Mouse (Mus musculus) CD4-positive helper T cell, adult 2 months (primary cell): ENCODE results near the gene Creb3l2.
"Not testable (repeated sequence)": the region's sequence is repeated elsewhere in the genome, so short reads cannot be mapped to it uniquely, and the experiment has no call there.

Experiments used
- DNase-seq: peaks from one replicate; pipeline ENCODE4 v3.0.0-alpha.2; 2012; ENCODE audit warnings: low read depth, missing footprints, low spot score

The Creb3l2 gene

DNA sequence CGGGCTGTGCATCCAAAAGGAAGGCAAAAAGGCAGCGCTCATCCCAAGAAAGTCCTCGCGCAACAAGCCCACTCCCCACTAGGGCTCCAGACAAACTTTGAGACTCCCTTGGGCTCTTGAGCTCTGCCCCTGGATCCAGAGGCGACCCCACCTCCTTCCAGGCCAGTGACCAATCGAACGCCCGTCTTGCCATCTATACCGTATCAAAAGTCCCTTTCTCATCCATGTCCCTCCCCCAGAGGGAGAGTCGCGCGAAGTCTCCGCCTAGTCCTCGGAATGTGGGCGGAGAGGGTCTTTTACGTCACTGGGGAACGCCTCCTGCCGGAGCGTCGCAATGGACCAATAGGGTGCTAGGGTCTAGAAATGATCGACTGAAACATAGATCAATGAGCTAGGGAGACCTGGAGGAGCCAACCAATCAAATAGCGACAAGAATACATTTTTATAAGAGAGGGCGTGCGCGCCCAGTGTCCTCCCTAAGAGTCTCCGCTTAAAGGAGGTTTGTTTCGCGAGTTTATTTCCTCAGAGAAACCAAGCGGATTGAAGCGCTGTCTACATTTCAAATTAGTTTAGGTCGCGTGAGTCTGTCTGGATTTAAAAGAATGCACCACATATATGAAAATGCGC is at the start of gene Creb3l2:
Creb3l2 (minus strand) TSS at position 106 of the 627 bp plus-strand sequence.
- peak; percentile 99 for DNase-seq

DNA sequence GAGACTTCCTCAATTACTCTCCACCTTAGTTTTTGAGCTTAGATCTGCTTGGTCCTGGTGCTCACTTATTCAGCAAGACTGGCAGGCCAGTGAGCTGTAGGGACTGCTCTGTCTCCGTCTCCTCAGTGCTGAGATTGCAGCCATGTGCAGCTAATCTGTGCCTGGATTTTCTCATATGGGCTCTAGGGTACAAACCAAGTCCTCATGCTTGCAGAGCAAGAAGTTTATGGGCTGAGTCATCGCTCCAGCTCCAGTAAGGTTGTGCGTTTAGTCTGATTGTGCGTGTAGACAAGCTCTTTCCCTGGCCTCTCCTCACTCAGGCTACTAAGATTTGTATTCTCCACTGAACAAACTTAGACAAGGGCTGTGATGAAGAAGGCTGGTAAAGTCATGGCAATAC is 44.6 kb upstream of the Creb3l2 start:
- no peak for DNase-seq

DNA sequence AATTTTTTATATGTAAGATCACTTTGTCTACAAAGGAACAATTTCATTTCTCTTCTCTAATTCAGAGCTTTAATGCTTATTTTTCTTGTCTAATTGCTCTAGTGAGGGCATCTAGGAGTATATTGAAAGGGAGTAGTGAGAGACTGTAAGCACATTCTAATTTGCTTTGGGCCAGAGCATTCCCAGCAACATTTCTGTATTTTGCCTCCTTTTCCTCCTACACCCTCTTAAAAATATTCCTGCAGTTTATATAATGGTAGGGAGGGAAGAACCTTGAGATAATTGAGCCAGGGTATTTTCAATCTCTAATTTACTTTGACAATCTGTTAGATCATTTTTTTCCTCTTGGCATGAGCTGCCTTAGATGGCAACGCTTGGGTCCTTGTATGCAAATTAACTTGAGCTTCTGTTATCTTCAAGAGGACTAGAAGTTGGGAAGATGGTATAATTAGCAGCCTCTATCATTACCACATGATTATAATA is 42.7 kb upstream of the Creb3l2 start:
- no peak for DNase-seq

DNA sequence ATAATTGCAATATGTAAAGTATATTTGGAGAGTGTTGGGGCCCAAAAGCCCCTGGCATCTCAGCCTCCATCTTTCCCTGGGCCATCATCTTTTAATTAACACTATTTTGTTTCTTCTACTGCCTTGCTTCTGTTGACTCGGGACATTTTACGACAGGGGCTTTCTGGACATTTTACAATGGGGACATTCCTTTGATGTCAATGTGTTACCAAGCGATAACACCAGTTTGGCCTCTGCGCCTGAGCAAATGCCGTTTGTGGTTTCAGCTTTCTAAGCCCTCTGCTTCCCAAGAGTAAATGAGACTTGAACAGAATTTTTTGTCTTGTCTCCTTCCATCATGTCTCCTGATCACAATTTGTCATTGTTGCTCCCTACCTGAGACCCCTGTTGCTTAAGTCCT is 41.3 kb upstream of the Creb3l2 start:
- DNase-seq, result no peak

DNA sequence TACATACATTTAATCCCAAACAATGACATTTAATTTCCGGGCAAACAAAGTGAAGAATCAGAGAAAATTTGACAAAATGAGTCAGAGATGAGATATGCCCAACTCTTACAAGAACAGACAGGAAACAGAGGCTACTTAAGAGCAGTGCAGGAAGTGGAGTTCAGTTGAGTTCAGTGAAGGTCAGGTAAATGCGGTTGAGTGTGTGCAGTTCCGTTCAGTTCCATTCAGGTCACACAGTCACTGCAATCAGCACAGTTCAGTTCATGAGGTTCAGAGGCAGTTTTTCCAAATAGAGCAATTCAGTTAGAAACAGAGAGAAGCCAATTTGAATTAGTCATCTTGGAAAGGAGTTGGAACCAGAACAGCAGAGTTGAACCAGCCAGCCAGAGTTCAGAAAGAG is 39.2 kb upstream of the Creb3l2 start:
- peak; percentile 63 for DNase-seq

DNA sequence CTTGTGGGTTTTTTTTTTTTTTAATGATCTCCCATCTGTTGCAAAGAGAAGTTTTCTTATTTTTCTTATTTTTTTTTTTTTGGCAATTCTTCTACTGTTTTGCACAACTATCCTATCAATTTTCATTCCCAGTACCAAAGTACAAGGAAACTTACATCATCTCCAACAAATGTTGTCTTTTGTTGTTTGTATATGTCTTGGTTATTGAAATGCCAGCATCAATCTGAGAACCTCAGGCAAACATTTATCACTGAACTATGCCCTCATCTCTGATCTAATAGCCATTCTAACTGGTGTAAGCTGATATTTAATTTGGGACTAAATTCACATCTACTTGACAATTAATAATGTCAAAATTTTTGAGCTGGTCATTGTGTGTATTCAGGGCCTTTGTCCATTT is 38.1 kb upstream of the Creb3l2 start:
- DNase-seq, result no peak

DNA sequence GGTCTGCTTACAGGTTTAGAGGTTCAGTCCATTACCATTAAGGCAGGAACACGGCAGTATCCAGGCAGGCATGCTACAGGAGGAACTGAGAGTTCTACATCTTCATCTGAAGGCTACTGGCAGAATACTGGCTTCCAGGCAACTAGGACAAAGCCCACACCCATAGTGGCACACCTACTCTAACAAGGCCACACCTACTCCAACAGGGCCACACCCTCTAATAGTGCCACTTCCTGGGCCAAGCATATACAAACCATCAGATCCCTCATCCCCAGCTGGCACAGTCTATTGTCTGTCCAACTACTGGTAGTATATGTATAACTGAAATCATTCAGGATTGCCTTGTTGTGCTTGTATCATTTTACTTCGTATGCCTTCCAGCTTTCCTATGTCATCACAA is 36.5 kb upstream of the Creb3l2 start:
- no peak for DNase-seq

DNA sequence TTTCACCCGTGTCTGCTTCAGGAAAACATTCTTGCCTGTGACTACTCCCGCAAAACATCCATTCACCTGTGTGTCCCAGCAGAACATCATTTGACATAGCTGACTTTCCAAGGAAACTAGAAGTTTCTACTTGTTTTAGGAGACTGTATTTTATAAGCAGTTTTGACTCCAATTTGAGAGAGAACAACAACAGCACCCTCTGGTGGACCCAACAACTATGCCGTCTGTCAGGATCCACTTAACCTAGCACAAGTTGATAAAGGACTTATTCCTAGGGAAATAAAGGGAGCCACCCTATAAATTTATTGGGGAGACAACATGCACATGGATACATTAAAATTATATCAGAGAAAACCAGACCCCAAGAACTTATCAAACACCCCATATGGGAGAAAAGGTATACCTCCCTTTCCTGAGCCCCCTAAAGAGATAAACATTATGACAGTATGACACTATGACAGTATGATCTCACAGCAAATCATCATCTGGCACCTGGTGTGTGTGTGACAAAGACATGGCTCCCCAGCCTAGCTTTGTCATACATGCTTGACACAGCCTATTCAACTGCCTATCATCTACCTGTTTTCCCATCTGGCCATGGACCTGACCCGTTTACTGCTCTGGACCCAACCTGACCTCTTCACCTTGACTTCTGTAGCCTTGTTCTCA is 31.9 kb upstream of the Creb3l2 start:
- peak; percentile 51 for DNase-seq

DNA sequence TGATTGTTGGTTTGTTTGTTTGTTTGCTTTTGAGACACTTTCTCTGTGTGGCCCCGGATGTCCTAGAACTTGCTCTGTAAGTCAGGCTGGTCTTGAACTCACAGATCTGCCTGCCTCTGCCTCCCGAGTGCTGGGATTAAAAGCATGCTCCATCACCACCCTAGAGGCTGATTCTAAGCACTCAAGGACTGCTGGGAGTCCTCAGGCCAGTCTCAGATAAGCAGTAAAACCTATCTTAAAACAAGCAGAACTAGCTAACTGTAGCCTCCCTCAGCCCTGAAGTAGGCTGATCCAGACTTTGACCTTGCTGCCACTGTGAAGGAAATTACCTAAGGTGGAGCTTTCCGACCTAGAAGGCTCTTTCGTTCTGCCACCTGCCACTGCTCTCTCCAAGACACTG is 28.3 kb upstream of the Creb3l2 start:
- DNase-seq, result no peak

DNA sequence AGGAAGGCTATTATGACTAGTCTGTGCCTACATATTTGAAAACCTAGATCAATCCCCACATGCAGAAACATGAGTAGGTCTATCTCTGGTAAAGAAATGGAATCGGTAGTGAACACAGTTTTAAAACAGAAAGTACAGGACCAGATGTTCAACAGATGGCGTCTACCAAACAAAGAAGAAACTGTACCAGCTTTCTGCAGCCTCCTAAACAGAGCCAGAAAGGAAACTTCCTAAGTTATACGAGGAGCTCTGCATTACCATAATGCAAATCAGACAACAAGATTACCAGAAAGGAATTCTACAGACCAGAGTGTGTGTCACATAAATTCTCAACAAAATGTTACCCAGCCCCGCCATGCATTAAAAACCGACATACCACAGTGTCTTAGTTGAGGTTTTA is 23.9 kb upstream of the Creb3l2 start:
- no peak for DNase-seq

DNA sequence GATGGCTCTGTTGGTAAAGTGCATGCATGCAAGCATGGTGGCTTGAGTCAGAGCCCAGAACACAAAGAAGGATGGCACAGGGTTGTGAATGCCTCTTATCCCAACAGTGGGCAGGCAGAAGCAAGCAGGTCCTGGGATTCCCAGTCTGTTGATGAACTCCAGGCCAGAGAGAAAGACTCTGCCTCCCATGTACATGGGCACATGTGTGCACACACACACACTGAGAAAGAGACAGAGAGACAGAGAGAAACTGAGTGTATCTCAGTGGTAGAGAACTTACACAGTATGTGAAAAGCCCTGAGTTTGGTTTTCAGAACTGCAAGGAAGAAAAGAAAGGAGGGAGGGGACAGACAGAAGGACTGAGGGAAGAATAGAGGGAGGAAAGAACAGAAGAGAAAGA is 23.4 kb upstream of the Creb3l2 start:
- DNase-seq, result no peak

DNA sequence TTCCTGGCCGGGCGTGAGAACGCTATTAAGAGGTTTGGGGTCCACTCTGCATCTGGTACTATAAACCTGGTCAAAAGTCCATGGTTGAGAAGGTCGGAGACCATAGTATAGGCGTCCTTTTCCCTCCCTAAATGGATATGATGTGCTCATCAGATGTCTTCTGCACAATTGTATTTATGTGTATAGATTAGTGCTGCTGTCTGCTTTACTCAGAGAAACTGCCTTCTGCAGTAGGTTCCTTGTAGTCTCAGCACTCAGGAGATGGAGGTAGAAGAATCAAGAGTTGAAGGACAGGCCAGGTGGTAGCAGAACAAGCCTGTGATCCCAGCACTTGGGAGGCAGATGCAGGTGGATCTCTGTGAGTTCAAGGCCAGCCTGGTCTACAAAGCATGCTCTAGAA is 22.6 kb upstream of the Creb3l2 start:
- DNase-seq, result peak; percentile 48

DNA sequence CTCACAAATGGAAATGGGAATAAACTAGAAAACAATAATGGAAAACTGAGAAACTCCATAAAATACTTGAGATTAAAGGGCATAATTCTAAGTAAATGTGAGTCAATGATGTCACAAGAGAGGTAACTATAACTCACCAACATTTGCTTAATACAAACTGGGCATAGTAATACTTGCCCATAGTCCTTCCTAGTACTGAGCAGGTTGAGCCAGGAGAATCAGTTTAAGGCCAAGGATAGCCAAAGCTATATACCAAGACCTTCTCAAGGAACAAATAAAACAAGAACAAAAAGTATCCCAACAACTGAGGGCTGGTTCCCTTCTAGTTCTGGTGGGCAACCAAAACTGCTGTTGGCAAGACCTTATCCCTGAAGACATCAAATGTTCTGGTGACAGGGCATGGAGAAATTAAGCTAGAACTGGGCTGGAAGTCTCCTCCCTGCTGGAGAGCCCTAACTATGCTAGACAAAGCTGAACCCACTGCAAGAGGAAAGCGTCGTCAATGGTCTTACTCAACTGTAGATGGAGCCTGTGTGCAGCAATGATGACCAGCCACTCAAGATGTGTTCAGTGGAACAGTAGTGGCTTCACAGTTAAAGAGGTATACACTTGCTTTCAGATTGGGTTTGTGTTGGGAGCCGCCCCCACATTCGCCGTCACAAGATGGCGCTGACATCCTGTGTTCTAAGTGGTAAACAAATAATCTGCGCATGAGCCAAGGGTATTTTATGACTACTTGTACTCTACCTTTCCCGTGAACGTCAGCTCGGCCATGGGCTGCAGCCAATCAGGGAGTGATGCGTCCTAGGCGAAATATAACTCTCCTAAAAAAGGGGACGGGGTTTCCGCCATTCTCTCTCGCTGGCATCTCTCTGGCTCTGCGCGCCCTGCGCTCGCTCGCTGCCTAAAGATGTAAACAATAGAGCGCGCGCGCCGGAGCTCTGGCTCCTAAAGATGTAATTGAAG is 21.9 kb upstream of the Creb3l2 start:
- DNase-seq, result peak; percentile 92

DNA sequence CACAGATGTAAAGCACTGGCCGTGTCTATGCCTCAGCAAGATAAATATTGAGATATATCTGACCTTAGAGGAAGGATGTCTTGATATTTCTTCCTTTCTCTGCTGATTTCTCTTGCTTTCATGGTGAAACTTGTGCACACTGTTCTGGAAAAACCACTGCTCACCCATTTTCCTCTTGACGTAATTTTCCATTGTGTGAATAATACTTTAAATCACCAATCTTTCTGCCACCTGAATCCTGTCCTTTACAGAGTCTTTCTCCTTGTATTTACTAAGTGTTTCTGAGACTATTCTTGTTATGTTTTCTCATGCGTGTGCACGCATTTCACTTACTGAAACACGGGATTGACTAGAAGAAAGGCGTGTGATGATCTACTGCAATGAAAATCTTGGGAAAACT is 18.7 kb upstream of the Creb3l2 start:
- peak; percentile 52 for DNase-seq

DNA sequence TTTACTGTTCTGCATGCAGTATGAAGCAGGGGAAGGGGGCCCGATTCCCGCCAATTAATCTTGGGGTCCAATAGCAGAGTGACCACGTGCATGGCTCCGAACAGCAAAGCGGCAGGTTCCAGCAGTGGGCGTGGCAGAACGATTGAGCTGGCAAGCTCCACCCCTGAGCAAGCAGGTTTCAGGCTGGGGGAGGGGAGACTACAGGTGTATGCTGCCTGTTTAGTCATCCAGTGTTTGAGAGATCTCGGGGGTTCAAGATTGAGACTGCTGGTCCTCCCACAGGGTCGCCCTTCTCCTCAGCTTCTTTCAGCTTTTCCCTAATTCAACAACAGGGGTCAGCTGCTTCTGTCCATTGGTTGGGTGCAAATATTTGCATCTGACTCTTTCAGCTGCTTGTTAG is 17.7 kb upstream of the Creb3l2 start:
- not testable (repeated sequence) for DNase-seq

DNA sequence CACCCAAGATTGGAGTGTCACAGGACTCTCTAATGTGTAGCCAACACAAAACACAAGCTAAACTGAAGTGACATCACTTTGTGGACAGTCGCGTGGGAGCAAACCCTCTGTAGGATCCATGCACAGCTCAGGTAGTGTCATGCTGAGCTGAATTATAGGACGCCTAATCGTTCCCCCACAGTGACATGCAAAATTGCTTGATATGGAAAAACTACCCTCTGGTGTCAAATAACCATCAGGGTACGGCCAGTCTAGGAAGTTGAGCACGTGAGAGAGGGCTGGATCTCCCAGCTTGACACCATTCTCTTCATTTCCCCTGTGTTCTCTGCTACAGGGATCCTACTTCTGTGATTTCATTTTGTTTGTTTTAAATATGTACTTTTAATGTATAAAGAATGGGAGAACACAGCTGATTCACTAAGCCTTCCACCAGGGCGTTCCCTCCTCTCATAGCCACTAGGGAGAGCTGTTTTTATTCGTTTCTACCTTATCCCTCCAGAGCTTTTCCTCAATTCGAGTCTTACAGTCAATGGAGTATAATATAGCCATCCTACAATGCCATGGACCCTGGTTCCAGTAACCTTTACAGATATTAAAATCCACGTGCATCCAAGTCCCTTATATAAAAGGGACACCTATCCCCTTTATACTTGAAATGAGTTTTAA is 16.2 kb upstream of the Creb3l2 start:
- no peak for DNase-seq

DNA sequence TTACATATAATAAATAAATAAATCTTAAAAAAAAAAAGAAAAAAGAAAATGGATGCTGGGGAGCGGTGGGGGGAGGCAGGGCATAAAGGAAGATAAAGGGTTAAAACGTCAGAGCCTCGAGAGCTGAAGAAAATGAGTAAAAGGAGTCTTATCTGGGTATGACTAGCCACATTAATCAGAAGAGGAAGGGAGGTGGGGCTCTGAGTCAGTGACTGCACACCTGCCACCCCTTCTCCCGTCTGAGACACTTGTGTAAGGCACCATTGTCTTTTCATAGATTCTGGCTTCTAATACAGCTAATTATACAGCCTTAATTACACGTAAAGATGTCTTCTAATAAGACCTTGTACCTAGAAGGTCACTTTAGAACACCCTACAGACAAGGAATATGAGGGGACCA is 13.6 kb upstream of the Creb3l2 start:
- DNase-seq, result peak; percentile 60

DNA sequence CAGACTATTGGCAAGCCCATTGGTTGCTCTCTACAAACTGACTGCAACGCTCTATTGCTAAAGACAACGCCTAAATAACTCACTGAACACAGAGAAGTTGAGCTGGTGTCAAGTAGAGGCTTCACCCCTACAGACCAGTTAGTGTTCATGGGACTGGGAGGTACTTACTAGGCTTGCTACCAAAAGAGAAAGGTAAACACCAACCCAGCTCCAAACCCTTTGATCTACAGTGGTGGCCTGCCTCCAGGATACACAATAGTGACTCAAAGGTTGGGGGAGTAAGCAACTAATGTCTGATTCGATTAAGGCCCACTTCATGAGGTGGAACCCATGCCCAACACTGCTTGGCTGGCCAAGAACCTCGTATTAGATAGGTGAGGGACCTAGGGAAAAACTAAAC is 11.1 kb upstream of the Creb3l2 start:
- DNase-seq, result no peak

DNA sequence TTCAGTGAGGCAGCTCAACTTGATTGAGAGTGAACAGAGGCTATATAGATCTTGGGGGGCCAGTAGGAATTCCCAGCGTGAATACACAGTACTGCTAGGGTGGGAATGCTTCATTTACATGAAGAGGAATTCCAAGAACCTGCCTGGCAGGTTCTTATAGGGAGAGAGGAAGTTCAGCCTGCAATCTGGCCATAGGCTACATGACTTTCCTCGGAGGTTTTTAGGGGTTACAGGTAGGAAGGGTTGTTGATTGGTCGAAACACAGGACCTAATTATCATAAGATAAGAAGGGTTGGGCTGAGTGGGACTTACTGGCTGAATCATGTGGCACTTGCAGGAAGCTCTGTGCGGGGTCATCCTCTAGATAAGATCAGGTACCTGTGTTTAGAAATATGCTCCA is 9.7 kb upstream of the Creb3l2 start:
- no peak for DNase-seq

DNA sequence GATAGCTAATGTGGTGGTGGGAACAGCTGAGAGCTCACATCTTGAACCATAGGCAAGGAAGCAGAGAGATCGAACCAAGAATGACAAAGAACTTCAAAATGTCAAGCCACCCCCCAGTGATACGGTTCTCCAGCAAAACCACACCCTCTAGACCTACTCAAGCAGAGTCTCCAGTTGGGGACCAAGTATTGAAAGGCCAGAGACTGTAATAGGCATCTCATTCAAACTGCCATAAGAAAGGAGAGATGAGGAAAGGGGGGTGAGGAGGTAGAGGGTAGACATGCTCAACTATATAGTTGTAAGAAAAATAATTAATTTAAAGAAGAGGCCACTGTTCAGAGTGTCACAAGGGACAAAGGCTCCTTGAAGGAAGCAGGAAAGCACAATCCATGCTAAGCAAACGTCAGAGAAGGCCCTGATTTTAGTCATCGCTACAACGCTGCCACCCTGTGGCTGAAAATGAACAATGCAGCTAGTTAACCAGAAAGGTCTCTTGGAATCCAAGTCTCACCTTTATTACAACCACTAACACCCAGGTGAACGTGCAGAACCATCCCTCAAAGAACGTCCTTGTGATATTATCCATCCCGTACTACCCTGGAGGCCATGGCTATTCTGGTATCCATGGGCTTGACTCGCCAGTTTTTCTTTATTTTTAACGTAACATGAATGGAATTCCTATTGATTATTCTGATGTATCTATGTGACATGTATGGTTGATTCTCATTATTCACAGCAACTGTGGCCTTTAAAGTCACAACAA is 5.9 kb upstream of the Creb3l2 start:
- peak; percentile 73 for DNase-seq

DNA sequence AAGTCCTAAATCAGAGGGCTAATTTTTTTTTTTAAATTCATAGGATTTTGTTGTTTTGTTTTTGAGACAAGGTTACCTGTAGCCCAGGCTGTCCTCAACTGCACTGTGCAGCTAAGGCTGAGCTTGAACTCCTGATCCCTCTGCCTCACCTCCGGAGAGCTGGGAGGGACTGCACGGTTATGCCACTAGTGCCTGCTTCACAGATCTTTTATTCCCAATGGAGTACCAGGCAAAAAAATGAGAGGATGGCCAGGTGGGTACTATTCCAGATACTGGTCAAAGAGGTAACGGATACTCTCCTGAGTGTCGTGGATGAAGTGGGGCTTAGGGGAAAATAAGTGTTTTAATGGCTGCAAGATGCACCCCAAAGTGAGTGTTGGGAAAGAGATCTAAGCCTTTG is 835 bp upstream of the Creb3l2 start:
- DNase-seq, result no peak
